Mouse (Mus musculus) gastrocnemius, postnatal 4 days (tissue): ENCODE measurements at regions not wholly inside any gene's neighbourhood (a gene's known extent, or its start where the extent isn't known, plus 50 kb on each side); places are given as distances from the start of the nearest gene placed in this dataset.

ENCODE experiments used
- DNase-seq, 2 experiments: peaks; one replicate each; pipeline ENCODE4 v3.0.0; 2021 to 2022; ENCODE audit warnings: low spot score in 2 of 2, mixed read lengths in 2 of 2

DNA sequence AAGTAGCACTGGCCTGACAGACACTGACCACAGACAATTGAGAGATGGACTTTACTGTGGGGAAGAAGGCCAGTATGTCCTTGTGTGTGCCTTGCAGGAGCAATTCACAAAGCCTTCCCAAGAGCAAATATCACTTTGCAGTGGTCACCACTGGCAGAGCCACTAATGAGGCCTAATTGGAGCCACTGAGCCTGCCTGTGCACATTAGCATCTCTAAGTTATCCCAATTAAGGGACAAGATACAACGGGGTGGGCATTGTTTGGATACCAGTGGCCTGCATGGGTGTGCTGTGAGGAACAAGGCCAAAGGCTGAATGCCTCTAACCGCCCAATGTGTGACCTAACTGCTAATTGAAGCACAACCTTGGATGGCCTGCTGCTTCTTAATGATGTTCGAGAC lies 433.4 kb upstream of the Ptbp2 start:
- no peak for DNase-seq

DNA sequence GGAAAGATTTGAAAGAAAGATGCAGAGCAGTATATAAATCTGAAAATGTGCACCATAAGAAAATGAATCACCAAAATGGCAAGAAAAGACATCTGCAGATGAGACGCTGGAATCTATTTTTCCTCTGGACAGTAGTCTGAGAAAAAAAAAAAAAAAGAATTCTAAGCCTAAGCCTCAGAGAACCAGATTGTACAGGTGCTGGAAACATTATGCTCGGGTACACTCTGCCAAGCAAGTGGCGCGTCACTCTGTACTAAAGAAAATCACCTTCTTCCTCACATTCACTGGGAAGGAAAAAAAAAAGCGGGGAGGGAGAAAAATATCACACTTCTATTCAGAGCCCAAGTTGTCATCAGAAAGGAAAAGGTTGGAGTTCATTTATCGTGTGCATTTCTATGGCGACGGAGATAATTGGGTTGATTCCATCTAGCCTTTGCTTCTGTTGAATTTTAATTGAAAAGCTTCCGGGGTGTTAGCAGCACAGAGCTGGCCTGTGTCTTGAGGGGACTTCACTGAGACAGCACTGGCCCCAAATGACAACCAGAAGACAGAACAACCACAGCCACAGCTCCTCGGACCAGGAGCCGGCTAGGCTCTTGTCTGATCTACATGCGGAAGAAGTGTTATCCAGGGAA lies 430.5 kb upstream of the Ptbp2 start:
- DNase-seq, result no peak

DNA sequence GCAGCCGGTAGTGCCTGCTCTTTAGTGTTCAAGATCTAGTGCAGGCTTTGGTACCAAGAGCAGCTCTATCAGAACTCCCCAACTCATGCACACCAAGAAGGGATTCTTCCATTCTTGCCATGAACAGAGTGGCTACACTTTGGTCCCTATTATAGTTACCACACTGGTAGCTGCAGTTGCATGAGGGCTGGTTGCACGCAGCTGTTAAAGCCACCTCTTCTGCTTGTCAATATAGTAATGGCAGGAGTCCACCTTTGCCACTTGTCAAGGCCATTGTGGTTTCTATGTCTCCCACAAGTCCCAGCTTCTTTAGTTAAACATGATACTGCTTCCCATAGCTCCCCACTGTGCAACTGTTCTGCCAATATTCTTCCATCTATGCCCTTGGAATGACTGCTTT lies 415.1 kb upstream of the Ptbp2 start:
- no peak for DNase-seq

DNA sequence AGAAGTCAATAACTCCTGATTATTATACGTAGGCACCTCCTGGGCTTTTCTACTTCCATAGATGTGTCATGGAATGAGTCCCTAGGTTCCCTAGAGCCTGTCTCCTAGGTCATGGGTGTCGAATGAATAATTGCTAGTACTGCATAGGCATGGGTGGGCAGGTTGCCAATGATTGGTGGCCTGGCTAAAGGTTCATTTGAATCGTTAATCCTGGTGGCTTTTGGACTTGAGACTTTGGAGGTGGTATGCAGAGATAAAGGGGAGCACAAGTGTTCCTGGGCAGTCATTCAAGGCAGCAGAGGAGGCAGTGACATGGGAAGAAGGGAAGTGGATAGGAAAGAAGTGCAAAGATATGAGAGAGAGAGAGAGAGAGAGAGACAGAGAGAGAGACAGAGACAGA lies 410.2 kb upstream of the Ptbp2 start:
- no peak for DNase-seq

DNA sequence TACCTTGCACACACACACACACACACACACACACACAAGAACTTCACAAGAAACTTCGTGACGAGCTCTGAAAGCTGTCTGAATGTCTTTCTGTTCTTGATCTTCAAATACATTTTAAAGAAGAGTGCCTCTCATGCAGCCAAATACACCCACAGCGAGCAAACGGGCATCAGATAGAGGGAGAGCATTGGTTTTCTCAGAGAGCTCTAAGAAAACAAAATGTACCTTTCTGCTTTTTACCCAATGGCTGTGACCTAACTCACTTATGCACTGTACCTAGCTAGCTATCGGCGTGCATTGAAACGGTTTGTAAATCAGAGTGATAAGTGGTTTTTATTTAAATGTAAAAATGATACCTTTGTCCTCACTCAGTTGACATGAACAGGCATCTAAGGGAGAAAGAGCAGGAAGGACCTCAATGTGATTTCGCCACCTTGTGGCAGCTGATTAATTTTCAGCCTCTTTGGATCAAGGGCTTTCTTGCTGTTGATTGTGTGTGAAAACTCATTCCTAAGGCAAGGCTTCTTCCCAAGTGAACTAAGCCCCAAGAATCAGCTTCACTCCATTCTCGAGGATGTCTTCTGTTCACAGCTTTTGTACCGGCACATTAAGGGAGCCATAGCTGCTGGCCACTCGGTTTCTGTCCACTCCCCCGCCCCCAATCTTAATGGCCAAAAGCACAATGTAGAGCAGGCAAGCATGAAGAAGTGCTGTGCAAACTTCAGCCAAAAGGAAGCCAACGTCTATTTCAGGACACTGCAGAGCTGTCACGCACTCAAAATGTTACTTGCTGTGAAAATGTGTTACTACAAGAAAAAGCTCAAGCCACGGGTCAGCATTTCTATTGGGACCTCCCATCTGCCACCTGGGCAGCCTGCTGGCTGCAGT lies 408.4 kb upstream of the Ptbp2 start:
- DNase-seq, result peak in 1 of 2 experiments; percentile 37

DNA sequence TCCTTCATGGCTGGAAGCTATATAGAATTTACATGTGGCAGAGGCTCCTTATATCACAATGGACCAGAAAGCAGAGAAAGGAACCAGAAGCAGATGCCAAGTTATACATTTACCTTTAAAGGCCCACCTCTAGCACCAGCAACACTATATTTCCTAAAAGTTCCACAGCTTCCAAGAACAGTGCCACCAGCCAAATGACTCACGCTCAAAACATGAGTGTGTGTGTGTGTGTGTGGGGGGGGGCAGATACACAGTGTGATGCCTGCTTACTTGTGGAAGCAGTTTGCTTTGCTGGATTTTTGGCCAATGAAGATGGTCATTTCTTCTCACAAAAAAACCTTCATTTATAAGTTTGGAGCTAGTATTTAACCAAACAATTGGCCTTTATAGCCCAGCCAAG lies 405.3 kb upstream of the Ptbp2 start:
- DNase-seq, result no peak

DNA sequence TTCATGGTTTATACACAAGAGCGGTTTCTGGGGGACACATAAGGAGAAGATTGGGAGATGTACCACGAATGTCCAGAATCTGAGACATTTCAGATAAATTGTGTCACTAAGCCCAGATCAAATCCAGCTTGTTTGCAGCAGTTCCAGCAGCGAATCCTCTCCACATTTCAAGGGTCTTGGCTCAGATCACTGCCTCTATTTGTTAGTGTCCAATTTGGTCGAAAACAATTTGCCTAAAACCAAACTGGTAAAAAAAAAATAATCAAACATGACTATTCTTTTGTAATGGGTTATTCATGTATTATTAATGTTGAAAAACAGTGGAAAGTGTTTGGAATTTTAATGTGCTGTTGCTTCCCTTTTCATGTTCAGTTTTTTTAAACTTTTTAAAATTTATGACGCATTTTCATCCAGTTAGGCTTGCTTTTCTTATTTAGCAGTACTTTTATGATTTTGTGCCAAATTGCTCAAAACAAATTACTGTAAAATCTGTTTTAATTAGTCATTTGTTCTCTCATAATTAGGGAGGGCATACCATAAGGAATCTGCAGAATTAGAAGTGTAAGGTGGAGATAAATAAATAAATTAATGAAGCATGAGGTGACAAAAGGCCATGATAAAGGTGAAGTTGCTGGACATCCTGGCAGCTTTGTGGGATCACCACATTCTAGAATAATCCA lies 396.8 kb upstream of the Ptbp2 start:
- DNase-seq, result no peak

DNA sequence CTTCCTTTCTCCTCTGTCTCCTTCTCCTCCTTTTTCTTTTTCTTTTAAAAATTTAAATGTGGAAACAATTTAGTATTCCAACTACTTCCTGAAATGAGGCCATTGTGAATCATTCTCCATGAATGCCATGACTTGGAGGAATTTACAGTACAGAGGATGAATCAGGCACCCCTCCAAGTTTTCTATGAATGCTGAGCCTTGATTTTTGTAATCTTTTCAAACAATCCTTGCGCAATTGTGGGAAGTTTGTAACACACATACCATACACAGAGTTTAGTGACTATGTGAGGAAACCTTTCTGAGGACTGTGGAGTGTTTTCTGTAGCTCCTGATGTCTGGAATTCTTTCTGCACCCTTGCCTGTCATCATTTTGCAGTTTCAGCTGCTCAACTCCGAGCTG lies 391.4 kb upstream of the Ptbp2 start:
- DNase-seq, result peak in 1 of 2 experiments; percentile 9
